Comparison of ENCODE assay signal across 8 mouse cellular contexts in the genomic region with DNA sequence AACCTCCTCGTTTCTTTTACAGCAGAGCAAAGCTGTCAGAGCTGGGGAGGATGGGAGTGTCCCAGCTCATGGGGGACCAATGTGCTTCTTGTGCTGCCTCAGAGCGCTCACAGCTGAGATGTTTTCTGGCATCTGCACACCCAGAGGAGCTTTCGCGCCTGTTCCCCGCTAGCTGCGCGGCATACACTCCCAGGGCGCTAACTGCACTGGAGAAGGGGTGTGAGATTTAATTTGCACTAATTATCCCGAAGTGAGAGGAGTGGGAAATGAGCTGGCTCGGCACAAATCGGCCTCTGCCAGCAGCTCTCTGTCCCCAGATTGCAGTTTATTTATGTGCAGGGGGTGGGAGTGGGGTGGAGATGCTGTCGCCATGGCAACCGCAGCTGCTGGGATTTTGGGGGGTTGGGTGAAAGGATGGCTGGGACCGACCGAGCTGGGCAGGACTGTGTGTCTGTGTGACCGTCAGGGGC. TPM values are rescaled to one million over a fixed set of nuclear protein-coding genes. Genes with fewer than 3 reads are reported as not detected.
DNase-seq lines count a peak whose midpoint lies in the region; ATAC-seq and TF ChIP-seq lines count a peak whose summit lies in the region.

No protein-coding gene starts in this region.

- ATAC-seq in midbrain, embryonic 15.5 days (replicated peaks), result peak; percentile 88

- TF ChIP-seq POLR2A in brain, embryonic 14.5 days (IDR thresholded peaks at IDR 0.05; ENCODE audit: borderline replicate concordance, extremely low read depth, insufficient read depth, insufficient read length, poor library complexity, severe bottlenecking), result no peak

- peaks cover 42% of the 10 kb centered on the region for H3K27me3 ChIP-seq in embryonic facial prominence, embryonic 10.5 days (replicated peaks; ENCODE audit: low read depth, poor library complexity, severe bottlenecking)
- no peaks in the 10 kb centered on the region for H3K27me3 ChIP-seq in midbrain, embryonic 15.5 days (replicated peaks)

- H3K4me2 ChIP-seq in midbrain, embryonic 15.5 days, result peak overlapping the region; percentile 49

- H3K27ac ChIP-seq in embryonic facial prominence, embryonic 10.5 days (replicated peaks), result no peak overlapping the region
- peak overlapping the region; percentile 79 for H3K27ac ChIP-seq in midbrain, embryonic 15.5 days

- DNase-seq in brain, embryonic 14.5 days (ENCODE audit: low read depth), result peak; percentile 98
- peak; percentile 34 for DNase-seq in embryonic facial prominence, embryonic 10.5 days (ENCODE audit: low spot score)
- DNase-seq in heart, adult 9 months (ENCODE audit: low spot score in 2 of 2), result peak; percentile 58 to 74
- peak; percentile 80 to 82 for DNase-seq in layer of hippocampus, postnatal 10 days (ENCODE audit: low spot score in 2 of 2)
- no peak for DNase-seq in yolk sac, embryonic 10.5 days (ENCODE audit: low spot score)
- DNase-seq in ovary, postnatal 36 days (ENCODE audit: low spot score), result no peak
- DNase-seq in adrenal gland, adult (ENCODE audit: inconsistent age in 2 of 2, low spot score in 1 of 2), result no peak

- TF ChIP-seq CTCF in brain, embryonic 14.5 days (IDR thresholded peaks at IDR 0.05; ENCODE audit: borderline replicate concordance, extremely low read depth, insufficient read depth, insufficient read length), result no peak

- WGBS in embryonic facial prominence, embryonic 10.5 days, result 2% methylated on average over 16 of the region's 16 CpGs
- 1% methylated on average over 16 of the region's 16 CpGs for WGBS in midbrain, embryonic 15.5 days

- H3K9me3 ChIP-seq in embryonic facial prominence, embryonic 10.5 days, result no peaks in the 10 kb centered on the region
- no peaks in the 10 kb centered on the region for H3K9me3 ChIP-seq in midbrain, embryonic 15.5 days

- no peak overlapping the region for H3K9ac ChIP-seq in midbrain, embryonic 15.5 days

- H3K36me3 ChIP-seq in embryonic facial prominence, embryonic 10.5 days (replicated peaks), result no peaks in the 10 kb centered on the region
- H3K36me3 ChIP-seq in midbrain, embryonic 15.5 days (replicated peaks), result no peaks in the 10 kb centered on the region

- peaks cover 23% of the 10 kb centered on the region for H3K4me1 ChIP-seq in embryonic facial prominence, embryonic 10.5 days
- H3K4me1 ChIP-seq in midbrain, embryonic 15.5 days, result peaks cover 33% of the 10 kb centered on the region

- H3K4me3 ChIP-seq in embryonic facial prominence, embryonic 10.5 days, result peak overlapping the region; percentile 33
- peak overlapping the region; percentile 8 for H3K4me3 ChIP-seq in midbrain, embryonic 15.5 days

RNA-seq across cellular contexts. Expression of a gene that starts 50.6 kb away (rescaled TPM):
- 28.3 and 37.4 TPM in 2 replicates for polyA plus RNA-seq in brain, embryonic 14.5 days (2012; rRNA removed)
- 1.1 and 1.2 TPM in 2 replicates for polyA plus RNA-seq in embryonic facial prominence, embryonic 10.5 days (2016; fragmentation: Nextera tagmentation; extraction: Ambion mirVana)
- 100 to 1,000 TPM; 161 to 168 TPM for total RNA-seq in layer of hippocampus, postnatal 10 days (2021)
- polyA plus RNA-seq in midbrain, embryonic 15.5 days (2015; fragmentation: Nextera tagmentation; extraction: Ambion mirVana), result 14.8 and 15.7 TPM in 2 replicates

Comparison
In these comparisons a context has a peak if more than half of its experiments do, and no peak if none do; other contexts are left out.
1. DNase-seq: peak in brain, embryonic 14.5 days (single experiment), embryonic facial prominence, embryonic 10.5 days (single experiment), heart, adult 9 months (2 of 2) and layer of hippocampus, postnatal 10 days (2 of 2); none in yolk sac, embryonic 10.5 days (single experiment), ovary, postnatal 36 days (single experiment) and adrenal gland, adult (0 of 2).